Mouse (Mus musculus) stomach, postnatal 0 days (tissue): ENCODE data around the gene Slc2a4.

ENCODE experiments used
- CTCF ChIP-seq: IDR thresholded peaks from 2 replicates; pipeline ENCODE4 v1.5.1; 2016; ENCODE audit warnings: antibody characterized with exemption, low read depth, mild to moderate bottlenecking, moderate library complexity
- EP300 ChIP-seq: optimal IDR thresholded peaks from 2 replicates; pipeline ENCODE3; 2016; ENCODE audit warnings: antibody characterized with exemption

DNA sequence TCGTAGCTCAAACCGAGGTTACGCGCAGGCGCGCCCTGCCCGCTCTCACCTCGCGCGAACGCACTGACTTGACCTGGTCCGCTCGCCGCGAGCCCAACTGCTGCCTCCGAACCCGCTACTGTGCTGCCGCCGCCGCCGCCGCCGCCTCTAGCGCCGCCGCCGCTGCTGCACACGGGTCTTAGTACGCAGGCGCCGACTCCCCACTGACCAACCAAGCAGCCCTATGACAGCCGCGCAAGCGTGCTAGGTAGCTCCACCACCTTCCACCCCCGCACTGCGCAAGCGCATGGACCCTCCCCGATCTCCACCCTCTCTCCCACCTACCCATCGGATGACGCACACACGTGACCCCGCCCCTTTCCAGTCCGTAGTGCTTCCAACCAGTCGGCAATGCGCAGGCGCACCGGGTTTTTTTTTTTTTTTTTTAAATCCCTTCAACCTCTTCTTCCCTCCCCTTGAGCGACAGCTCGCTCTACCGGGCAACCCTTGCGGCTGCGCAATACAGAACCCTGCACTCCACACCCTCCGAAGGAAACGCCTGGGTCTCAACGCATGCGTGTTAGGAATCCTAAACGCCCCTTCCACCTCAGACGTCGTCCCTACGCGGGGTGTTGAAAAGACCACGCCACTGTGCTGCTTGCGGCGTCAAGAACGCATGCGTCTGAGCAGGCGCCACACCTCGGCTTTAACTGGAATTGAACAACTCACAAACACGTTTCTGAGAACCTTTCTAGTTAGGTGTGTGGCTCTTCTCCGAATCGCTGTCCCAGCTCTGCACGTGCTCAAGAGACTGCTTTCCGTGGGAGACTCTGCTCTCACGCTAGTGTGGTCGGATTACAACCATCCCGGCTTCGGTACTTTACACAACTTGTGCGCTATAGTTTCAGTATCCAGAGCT lies 26.6 kb downstream of the Slc2a4 start, which contains the start of gene Eif5a:
- TF ChIP-seq CTCF = peak; percentile 79
- no peak for TF ChIP-seq EP300
